Mouse (Mus musculus): ENCODE measurements around the gene Brd4. TPM values are rescaled to one million over a fixed set of nuclear protein-coding genes. Genes with fewer than 3 reads are reported as not detected.
"Not testable (repeated sequence)": the region's sequence is repeated elsewhere in the genome, so short reads cannot be mapped to it uniquely, and the experiment has no call there.

The Brd4 gene
- total RNA-seq, 2 experiments from 2014 or later, result 118 to 125 TPM

DNA sequence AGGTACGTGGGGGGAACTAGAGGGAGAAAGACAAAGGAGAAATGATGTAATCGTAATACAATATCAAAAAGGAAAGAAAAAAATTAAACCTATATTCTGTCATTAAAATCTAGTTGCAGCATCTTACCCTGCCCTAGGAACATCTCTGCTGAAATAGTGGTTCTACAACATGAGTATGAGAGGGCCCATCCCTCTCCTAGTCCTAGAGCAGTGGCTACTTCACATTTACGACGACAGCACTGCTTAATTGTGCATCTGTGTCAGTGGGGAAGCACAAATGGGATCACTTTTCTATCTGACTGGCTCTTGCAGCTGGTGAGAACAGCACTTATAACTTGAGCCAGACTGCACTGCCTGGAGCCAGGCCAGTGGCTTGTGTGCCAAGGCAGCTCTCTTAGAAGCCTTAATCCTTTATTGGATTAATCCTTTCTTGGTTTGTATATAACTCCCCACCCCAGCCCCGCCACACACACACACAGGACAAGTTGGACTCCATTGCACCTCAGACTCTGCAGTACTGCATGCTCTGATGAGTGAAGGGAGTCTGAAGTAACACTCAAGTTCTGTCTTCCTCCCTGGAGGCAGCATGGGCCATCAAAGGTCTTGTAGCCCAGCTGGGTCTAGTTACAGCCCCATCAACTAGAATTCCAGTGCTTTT lies 48.9 kb downstream of the Brd4 start:
- peak; percentile 57 to 78 for DNase-seq (ENCODE audit: low spot score in 2 of 2)

DNA sequence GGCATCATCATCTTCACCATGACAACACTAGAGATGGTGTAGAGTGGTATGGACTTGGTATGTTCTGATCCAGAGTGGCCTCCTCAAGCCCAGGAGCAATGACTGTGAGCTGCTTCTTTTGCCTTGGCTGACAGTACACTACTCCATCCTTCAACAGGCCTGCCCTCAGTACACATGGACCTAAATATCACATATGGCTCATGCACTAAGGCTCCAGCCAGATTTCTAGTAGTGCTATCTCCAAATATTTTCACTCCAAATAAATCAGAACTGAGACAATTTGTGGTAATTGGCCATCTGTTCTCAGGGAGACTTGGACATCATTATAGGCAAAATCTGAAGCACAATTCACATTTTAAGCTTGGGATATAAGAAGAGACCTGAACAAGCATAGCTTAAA lies 51.3 kb downstream of the Brd4 start:
- DNase-seq (ENCODE audit: low spot score in 2 of 2), result peak in 1 of 2 experiments; percentile 39

DNA sequence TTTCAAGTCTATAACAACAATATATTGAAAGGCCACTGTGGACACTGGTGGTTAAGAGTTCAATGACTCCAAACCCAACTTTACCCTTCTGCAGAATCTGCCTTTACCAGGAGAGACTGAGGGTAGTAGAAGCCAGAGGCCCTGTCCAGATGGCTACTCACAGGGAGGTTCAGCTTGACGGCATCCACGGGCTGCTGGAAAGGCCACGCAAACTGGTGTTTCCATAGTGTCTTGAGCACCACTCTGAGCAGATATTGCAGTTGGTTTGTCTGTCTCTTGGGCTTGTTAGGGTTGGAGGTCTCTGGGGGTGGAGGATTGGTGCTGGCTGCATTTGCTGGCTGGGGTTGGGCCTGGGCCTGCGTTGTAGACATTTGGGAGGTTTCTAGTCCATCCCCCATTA lies 55.3 kb downstream of the Brd4 start:
- no peak for DNase-seq (ENCODE audit: low spot score in 2 of 2)

DNA sequence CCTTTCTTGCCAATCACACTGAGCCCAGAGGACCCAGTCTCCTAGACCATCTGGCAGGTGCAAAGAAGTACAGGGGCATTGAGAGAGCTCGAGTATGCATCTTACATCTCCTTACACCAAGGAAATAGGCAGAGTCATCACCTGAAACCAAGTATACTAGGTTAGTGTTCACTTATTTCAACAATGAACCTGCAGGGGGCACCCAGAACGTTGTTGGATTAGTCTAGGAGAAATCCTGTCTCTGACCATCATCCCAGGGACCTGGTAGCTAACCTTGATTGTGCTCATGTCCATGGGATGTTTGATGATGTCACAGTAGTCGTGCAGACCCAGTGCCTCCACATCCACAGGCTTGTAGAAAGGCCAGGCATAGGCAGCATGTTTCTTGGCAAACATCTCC lies 63.6 kb downstream of the Brd4 start:
- DNase-seq (ENCODE audit: low spot score in 2 of 2), result no peak

DNA sequence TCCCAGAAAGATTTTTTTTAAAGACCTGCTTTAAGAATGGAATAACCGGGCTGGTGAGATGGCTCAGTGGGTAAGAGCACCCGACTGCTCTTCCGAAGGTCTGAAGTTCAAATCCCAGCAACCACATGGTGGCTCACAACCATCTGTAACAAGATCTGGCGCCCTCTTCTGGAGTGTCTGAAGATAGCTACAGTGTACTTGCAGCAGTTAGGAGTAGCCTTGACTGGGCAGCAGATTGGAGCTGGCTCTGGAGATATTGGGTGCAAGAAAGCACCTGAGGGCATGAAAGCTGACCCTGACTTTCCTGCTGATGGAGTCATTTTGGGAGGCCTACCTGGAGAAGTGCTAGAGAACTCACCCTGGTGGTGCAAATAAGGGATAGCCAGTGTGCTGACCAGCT lies 68.9 kb downstream of the Brd4 start:
- not testable (repeated sequence) for DNase-seq (ENCODE audit: low spot score in 2 of 2)

DNA sequence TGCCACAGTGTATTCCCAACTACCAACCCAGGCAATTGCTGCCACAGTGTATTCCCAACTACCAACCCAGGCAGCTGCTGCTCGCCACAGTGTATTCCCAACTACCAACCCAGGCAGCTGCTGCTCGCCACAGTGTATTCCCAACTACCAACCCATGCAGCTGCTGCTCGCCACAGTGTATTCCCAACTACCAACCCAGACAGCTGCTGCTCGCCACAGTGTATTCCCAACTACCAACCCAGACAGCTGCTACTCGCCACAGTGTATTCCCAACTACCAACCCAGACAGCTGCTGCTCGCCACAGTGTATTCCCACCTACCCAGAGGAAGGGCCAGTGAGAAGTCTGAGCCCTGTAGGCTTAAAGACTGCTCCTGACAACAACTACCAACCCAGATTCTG lies 73.0 kb downstream of the Brd4 start:
- not testable (repeated sequence) for DNase-seq (ENCODE audit: low spot score in 2 of 2)

DNA sequence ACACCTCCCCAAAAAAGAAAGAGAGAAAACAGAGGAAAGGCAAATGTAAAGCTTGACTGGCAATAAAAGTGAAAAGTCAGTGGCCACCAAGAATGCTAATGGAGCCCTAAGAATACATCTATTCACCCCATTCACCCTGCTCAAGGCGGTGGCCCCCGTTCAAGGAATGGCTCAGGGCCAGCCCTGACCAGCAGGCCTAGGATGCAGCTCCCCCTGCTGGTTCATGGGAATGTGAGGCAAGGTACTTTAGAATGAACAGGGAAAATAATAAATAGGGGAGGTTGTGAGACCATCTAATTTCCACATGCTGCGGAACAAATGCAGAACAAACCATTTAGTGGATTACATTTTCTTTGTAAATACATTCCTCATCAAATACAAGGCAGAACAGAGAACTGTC lies 74.8 kb downstream of the Brd4 start:
- peak; percentile 58 to 71 for DNase-seq (ENCODE audit: low spot score in 2 of 2)

DNA sequence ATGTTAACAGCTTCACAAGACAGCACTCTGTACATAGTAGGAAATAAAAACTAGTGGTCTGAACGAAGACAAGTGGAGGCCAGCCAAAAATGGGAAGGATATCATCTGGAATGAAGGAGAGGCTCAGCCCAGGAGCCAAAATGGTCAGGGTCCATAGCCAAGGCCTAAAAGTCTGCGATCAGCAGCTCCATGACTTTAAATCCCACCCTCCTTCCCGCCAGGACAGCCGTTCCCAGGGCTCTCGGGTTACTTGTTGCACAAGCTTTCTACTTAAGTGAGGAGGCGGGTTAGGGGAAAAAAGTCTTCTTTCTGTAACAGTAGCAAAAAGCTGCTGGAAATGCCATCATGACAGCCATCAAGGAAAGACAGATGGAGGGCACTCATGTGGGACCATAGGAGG lies 75.4 kb downstream of the Brd4 start:
- DNase-seq (ENCODE audit: low spot score in 2 of 2), result no peak

DNA sequence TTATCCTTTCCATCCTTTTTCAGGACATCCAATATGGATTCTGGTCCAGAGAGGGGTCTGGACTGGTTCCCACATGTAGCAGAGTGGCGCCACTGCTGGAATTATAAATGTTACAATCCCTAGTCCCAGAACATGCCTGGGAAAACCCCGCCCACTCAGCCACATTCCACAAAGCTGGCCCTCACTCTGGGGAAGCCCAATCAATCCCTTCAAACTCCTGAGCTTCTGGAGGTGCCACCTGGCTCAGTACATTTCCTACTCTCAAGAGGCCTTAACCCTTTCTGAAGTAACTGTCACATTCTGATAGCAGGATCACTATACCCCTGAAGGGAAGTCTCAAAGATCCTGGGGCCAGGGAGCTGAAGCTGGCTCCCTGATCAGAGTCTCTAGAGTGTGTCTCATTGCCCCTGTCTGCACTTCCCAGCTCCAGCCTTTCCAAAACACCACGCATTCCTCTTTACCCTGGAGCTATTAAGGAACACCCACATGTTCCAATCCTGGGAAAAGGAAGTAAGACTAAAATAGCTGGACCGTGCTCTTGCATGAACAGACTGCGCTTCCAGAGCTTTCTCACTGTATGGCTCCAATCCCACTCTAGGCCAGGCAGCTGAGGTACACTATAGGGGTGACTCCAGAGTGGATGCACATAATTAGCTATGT lies 76.8 kb downstream of the Brd4 start:
- DNase-seq (ENCODE audit: low spot score in 2 of 2), result no peak

DNA sequence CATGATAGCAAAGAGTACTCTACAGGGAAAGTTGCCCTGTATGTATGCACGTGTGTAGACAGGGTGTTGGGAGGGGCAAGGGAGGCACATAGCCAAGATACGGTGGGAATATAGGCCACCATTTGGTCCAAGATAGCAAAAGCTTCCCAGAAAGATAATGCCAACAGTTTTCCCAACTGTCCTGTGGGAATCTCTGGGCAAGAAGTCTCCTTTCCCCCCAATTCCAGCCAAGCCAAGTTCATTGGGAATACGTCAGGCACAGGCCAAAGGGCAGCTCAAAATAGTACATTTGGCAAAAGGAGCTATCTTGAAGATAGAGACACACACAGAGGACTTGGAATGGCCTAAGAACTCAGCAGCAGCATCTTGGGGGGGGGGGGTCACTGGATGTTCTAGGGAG lies 79.2 kb downstream of the Brd4 start:
- no peak for DNase-seq (ENCODE audit: low spot score in 2 of 2)

DNA sequence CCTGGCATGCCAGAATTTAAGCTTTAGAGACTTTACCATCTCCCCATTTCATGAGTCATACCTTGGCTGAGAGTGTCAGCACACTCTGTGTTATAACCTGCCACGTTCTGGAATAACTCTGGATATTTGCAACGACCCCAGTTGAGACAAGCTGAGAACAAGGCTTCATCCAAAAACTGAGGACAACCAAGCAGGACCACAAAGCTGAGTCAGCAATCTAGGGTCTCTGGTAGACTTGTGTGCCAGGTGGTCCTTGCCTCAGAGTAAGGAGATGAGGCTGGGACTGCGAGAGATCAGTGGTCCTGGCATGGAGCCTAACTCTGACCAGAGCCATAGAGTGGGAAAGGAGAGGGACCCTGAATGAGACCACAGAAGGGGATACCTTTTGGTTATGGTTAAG lies 81.5 kb downstream of the Brd4 start:
- no peak for DNase-seq (ENCODE audit: low spot score in 2 of 2)

DNA sequence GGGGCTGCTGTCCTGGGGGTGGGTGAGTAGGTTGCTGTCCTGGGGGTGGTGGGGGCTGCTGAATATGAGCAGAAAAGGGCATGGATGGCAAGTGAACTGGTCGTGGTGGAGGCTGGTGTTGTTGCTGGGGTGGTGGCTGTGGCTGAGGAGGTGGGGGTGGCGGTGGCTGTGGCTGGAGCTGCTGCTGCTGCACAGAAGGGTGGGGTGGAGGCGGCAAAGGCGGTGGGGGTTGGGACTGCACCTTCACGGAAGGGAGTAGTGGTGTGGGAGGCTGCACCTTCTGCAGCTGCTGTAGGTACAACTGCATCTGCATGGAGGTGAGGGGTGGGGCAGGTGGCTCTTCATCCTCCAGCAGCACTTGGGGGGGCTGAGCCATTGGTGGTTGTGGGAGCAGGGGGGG lies 83.4 kb downstream of the Brd4 start:
- no peak for DNase-seq (ENCODE audit: low spot score in 2 of 2)

DNA sequence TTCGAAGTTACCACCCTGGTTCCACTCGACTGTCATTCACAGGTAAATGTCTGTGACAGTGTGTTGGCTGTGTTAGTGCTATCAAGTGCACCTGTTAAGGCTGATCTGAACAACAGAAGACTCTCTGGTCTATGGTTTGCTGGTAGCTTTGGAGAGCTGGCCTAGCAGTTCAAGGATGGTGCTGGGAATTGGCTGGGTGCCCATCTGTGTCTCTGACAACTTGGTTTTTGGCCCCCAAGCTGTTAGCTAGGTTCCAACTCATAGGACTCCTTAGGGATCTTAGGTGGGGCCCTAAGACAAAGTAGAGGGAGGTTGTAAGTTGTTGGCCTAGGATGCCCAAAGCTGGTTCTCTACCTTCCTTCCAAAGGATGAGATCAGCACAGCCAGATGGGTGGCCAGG lies 84.7 kb downstream of the Brd4 start:
- DNase-seq (ENCODE audit: low spot score in 2 of 2), result no peak

DNA sequence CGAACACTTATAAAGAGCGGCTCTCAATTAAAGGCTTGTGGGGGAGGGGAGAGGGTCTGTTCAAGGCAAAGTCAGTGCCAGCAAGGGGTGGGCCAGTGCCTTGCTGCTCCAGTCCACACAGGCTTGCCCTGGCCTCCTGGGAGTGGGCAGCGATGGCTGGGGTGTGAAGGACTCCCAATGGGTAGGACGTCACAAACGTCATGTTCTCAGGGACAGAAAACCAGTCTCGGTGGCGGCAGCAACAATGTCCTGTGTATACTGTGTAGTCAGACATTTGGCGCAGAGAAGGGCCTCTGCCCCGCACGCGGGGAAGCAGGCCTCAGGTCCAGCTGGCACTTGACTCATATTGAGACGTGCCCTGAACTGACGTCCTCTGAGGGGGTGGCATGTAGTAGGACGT lies 87.4 kb downstream of the Brd4 start:
- no peak for DNase-seq (ENCODE audit: low spot score in 2 of 2)

DNA sequence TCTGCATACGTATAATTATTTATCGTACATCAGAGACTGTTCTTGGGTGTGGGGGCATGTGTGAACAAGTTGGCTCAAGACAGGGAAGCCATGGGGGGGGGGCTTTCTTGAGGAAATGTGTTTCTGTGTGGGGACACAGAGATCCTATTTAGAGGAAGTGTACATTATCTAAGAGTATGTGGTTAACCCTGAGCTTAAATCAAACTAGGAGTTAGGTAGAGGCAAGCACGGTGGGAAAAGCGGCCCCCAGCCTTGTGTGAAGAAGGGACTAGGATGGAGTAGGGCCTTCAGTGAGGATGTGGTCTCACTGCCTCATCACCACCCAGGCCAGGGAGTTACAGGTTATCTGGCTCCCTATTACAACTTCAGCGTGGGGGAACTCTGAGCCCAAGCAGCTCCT lies 88.8 kb downstream of the Brd4 start:
- DNase-seq (ENCODE audit: low spot score in 2 of 2), result no peak

DNA sequence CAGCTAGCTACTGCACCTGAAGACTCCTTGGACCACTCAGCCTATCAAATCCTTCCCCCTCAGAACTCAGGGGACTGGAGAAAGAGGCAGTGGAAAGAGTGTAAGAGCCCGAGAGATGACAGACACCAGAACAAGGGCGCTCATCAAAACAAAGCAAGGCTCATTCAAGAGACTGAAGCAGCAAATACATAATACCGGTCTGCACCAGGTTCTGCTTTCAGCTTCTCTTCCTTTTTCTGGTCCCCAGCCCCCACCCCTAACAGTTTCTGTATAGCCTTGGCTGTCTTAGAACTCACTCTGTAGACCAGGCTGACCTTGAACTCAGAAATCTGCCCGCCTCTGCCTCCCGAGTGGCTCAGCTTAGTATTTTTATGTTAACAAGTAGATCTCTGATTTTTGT lies 91.5 kb downstream of the Brd4 start:
- DNase-seq (ENCODE audit: low spot score in 2 of 2), result no peak

DNA sequence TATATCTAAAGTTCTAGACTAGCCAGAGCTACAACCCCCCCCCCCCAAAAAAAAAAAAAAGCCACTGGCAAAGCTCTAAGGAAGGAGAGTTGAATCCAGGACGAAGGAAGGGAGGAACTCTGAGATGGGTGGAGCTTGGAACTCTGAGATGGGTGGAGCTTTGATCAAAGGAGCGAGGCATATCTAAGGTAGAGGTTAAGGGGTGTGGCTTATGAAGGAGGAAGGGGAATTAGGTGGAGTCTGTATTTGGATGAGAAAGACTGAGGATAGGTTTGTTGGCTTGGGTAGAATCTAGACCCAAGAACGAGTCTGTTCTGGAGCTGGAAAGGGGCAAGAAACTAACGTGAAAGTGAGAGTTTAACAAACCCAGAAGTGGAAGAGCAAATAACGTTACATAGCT lies 94.7 kb downstream of the Brd4 start:
- no peak for DNase-seq (ENCODE audit: low spot score in 2 of 2)

DNA sequence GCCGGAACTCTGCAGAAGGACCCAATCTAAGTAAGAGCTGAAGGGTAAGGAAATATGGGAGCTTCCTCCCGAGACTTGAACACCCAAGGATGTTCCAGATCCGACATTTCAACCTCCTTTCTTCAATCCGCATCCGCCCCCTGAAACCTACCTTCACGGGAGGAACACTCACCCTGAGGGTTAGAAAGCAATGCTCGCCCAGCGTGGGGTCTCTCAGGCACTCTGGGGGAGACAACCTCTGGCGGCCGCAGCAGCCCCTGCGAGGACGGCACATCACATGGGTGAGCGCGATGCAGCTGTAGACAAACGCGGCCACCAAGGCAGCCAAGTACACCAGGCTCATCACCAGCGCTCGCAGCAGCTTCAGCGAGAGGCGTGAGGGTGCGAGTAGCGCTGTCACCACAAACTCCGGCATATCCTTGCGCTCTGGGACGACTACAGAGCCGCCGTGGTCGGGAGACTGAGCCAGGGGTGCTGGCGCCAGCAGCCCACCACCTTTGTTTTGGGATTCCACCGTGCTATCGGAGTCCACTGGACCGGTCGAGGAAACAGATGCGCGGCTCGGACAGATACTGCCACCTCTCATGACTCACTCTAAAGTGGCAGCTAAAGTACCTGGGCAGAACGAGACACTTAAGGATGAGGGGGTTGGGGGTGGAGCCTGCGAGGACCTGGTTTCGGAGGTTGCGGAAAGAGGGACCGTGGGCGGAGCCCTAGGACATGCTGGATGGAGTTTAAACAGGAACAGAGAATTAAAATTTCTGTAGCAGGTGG lies 95.5 kb downstream of the Brd4 start, which contains the start of gene Ephx3:
Gene Ephx3, minus strand, starts transcription at position 687 of the 774 bp plus-strand sequence.
- no peak for DNase-seq (ENCODE audit: low spot score in 2 of 2)

DNA sequence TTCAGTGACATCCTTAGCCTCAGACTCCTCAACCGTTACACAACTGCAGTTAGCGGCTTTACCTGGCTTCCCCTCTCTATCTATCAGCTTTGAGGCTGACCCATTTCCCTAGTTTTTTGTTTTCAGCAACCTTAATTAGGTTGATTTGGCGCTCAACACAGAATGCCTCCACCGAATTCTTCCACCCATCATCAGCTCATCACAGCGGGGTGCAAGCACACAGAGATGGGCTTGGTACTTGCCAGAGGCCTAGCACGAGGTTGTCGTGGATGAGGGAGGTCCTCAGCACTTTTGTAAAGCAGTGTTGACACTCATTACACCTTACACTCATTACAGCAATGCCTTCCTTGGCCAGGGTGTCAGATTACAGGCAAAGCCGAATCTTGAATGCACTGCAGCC lies 101.5 kb downstream of the Brd4 start:
- no peak for DNase-seq (ENCODE audit: low spot score in 2 of 2)

DNA sequence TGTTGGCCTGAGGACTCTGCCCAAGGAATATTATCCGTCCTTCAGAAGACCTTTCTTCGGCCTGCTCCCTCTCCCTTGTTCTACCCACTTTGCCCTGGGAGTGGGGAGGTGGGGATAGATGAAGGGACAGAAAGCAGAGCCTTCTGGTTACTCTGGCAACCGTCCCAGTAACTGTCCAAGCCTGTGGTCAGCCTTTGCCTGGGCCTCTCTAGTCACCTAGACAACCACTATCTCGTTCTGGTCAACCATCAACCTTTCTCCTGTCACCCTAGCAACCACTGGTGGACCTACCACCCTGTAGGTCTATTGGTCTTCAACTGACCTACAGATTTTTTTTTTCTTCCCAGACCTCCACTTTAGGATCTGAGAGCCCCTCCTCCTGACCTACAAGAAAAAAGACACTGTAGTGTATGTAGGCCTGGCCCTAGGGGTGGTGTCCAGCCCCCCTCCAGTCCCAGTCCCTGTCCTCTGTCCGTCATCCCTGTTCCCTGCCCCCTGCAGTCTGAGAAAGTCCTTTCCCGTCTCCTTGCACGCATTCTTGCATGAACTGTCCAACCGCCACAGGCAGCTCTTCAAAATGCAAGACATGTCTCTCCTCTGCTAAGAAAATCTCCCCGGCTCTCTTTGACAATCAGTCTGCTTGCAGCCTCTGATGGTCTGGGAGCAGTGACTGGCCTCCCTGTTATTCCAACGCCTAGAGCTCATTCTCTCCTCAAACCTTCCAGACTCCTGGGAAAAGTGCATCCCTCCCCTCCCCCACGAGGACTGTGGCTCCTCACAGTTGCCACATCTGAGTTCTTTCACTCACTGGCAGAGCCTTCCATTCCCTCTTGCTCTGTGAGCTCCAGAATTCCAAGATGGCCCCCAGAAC lies 104.7 kb downstream of the Brd4 start:
- peak in 1 of 2 experiments; percentile 27 for DNase-seq (ENCODE audit: low spot score in 2 of 2)

DNA sequence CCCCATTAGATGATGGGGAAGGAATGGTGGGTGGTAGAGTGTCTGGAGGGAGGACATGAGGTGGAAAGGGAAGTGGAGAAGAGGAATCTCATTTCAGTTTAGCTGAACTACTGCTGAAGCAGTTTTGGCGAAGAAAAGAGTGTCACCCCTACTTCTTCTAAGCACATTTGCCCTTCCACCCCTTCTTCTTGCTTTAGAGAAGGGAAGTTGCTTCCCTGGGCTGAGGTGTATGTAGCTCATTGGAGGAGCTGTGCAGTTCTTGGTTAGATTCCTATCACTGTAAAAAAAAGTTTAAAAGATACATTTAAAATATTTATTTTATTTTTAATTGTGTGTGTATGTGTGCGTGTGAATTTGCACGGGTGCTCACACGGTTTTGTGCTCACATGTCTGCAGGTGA lies 107.6 kb downstream of the Brd4 start:
- no peak for DNase-seq (ENCODE audit: low spot score in 2 of 2)
